Mouse (Mus musculus) small intestine, adult 2 months (tissue): Measurements from ENCODE around the gene Got2. TPM values are rescaled to one million over a fixed set of nuclear protein-coding genes. Genes with fewer than 3 reads are reported as not detected.
"Not testable (repeated sequence)": the region's sequence is repeated elsewhere in the genome, so short reads cannot be mapped to it uniquely, and the experiment has no call there.

Experiments
- H3K27ac ChIP-seq: fragments of 200-500 bp; 2 replicates; pipeline ENCODE4 v1.5.1; 2012; ENCODE audit warnings: low read depth, low read length, control low read depth, inconsistent platforms; ENCODE audit not compliant: insufficient read depth
- H3K27me3 ChIP-seq: fragments of 200-500 bp; 2 replicates; pipeline ENCODE4 v1.6.1; 2012; ENCODE audit warnings: mild to moderate bottlenecking, moderate library complexity, low read length, inconsistent platforms; ENCODE audit not compliant: control insufficient read depth, insufficient read depth
- H3K36me3 ChIP-seq: fragments of 200-500 bp; 2 replicates; pipeline ENCODE4 v1.6.1; 2012; ENCODE audit warnings: mild to moderate bottlenecking, low read length, control low read depth, inconsistent platforms; ENCODE audit not compliant: control insufficient read depth, insufficient read depth
- H3K4me1 ChIP-seq: fragments of 200-500 bp; 2 replicates; pipeline ENCODE4 v1.6.1; 2012; ENCODE audit warnings: low read length, inconsistent platforms, mixed read lengths; ENCODE audit not compliant: control insufficient read depth, insufficient read depth, insufficient read length
- H3K4me3 ChIP-seq: fragments of 200-500 bp; 2 replicates; pipeline ENCODE4 v1.5.1; 2012; ENCODE audit warnings: low read depth, mild to moderate bottlenecking, control low read depth, inconsistent platforms, low read length, moderate library complexity
- CTCF ChIP-seq: fragments of 200-500 bp; IDR thresholded peaks from 2 replicates; pipeline ENCODE4 v1.5.1; 2012; ENCODE audit warnings: low read depth, mild to moderate bottlenecking, control low read depth, inconsistent platforms, low read length, moderate library complexity, mixed read lengths; ENCODE audit not compliant: insufficient replicate concordance, insufficient read length; ENCODE audit errors: extremely low read depth
- POLR2A ChIP-seq: fragments of 200-500 bp; IDR thresholded peaks from 2 replicates; pipeline ENCODE4 v1.6.1; 2012; ENCODE audit warnings: low read depth, mild to moderate bottlenecking, control low read depth, inconsistent platforms, low read length, moderate library complexity
- WGBS: fragments of 180-500 bp; shearing (Covaris S2); methylation state at CpG from one replicate; pipeline ENCODE4 v1.1.7; 2018; 5-methylcytosine and 5-hydroxymethylcytosine counted together
- polyA plus RNA-seq: library from polyadenylated mRNA; depleted of rRNA; stranded (reverse); fragments of >200 nt; gene quantifications from 2 replicates; pipeline ENCODE4 v1.2.3, GENCODE M21; 2012

The Got2 gene
- polyA plus RNA-seq, 1 experiment, result 31.9 TPM

- Histone ChIP-seq H3K27ac (no peak overlapping the region), H3K4me1 (no peaks in the 10 kb centered on the region), H3K27me3 (no peaks in the 10 kb centered on the region), H3K36me3 (peaks cover 70% of the 10 kb centered on the region), H3K4me3 (no peak overlapping the region)
- no peak for TF ChIP-seq POLR2A
- TF ChIP-seq CTCF, result no peak
- 92% methylated on average over 16 of the region's 16 CpGs for WGBS
These were observed 16.7 kb downstream of the Got2 start for GRCm38 (mm10) chr8:95871690-95872089.

- H3K27me3 ChIP-seq, H3K27ac ChIP-seq, H3K4me1 ChIP-seq, H3K4me3 ChIP-seq: not testable (repeated sequence)
- 95% methylated on average over 18 of the region's 18 CpGs for WGBS
- H3K36me3 ChIP-seq, result peaks cover 34% of the 10 kb centered on the region
These were observed 23.5 kb downstream of the Got2 start for GRCm38 (mm10) chr8:95864851-95865250.

GRCm38 (mm10) chr8:95863761-95864440 is 24.4 kb downstream of the Got2 start:
- H3K27ac ChIP-seq, H3K4me1 ChIP-seq, H3K27me3 ChIP-seq, H3K4me3 ChIP-seq: not testable (repeated sequence)
- WGBS, result 57% methylated on average over 11 of the region's 11 CpGs
- peaks cover 27% of the 10 kb centered on the region for H3K36me3 ChIP-seq

GRCm38 (mm10) chr8:95854174-95854573 is 34.2 kb downstream of the Got2 start:
- Histone ChIP-seq H3K4me1 (peaks cover 3% of the 10 kb centered on the region; the same call in 1 of the 2 replicates), H3K27ac (no peak overlapping the region), H3K27me3 (no peaks in the 10 kb centered on the region), H3K4me3 (no peak overlapping the region), H3K36me3 (no peaks in the 10 kb centered on the region)
- WGBS, result 86% methylated on average over 6 of the region's 6 CpGs
- TF ChIP-seq POLR2A (no peak), CTCF (no peak)

DNA sequence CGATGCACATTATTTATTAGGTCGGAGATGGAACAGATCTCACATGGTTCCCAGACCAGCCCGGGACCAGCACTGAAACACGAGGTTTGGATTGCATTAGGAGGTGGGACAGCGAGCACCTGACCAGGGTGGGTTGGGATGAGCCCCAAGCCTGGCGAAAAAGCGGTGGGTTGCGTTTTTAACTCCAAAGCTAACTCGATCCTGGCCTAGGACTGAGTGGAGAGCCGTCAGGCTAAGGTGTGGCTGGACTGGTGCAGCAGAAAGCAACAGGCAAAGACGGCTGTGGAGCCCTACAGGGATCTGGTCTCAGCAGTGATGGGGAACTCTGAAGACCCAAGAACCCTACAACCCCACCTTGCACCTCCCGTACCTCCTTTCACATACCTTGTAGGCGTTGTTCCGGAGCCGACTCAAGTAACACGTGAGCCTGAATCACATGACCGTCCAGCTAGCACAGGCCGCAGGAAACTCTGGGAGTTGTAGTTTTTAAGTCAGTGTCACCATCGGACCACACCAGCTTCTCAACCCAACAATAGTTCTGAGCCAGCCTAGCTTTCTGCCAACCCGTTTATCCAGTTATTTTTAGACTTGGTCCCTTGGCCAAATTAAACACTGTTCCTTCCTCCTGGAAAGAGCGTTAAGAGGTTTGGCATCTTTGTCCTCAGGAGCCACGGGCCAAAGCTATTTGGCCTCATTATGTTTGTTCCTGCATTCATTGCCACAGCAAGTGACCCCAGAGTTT is 35.1 kb downstream of the Got2 start, which contains the start of gene Slc38a7:
Gene Slc38a7 (minus strand): TSS at position 438 of the 742 bp plus-strand sequence.
- Histone ChIP-seq H3K27ac (peak within 1 kb of the TSS; percentile 8; the same call in 1 of the 2 replicates), H3K36me3 (peaks cover 2% of the 10 kb centered on the region; the same call in 1 of the 2 replicates), H3K27me3 (no peaks in the 10 kb centered on the region), H3K4me3 (peak within 1 kb of the TSS; percentile 86), H3K4me1 (peaks cover 3% of the 10 kb centered on the region; the same call in 1 of the 2 replicates)
- 9% methylated on average over 22 of the region's 22 CpGs for WGBS
- TF ChIP-seq CTCF (no peak), POLR2A (no peak)

- Histone ChIP-seq H3K27ac (0 out of 2 replicates have a peak overlapping the region, but pooled peaks have one; percentile 8), H3K4me1 (peaks cover 3% of the 10 kb centered on the region; the same call in 1 of the 2 replicates), H3K4me3 (peak overlapping the region; percentile 86), H3K36me3 (peaks cover 5% of the 10 kb centered on the region; the same call in 1 of the 2 replicates), H3K27me3 (no peaks in the 10 kb centered on the region)
- 6% methylated on average over 4 of the region's 4 CpGs for WGBS
- peak; percentile 18; the same call in 1 of the 2 replicates for TF ChIP-seq CTCF
- TF ChIP-seq POLR2A, result no peak
These were observed 36.1 kb downstream of the Got2 start for GRCm38 (mm10) chr8:95852290-95852689.

GRCm38 (mm10) chr8:95850326-95850725 is 38.0 kb downstream of the Got2 start:
- Histone ChIP-seq H3K27me3 (no peaks in the 10 kb centered on the region), H3K4me3 (no peak overlapping the region), H3K4me1 (peaks cover 3% of the 10 kb centered on the region; the same call in 1 of the 2 replicates), H3K36me3 (peaks cover 6% of the 10 kb centered on the region; the same call in 1 of the 2 replicates), H3K27ac (no peak overlapping the region)
- 99% methylated on average over 2 of the region's 2 CpGs for WGBS
- TF ChIP-seq CTCF (no peak), POLR2A (no peak)
